Mouse (Mus musculus): ENCODE data around the gene Hs2st1. TPM values are rescaled to one million over a fixed set of nuclear protein-coding genes. Genes with fewer than 3 reads are reported as not detected.

Gene Hs2st1
- total RNA-seq, 2 experiments from 2014 or later, result 20.8 to 23.2 TPM

DNA sequence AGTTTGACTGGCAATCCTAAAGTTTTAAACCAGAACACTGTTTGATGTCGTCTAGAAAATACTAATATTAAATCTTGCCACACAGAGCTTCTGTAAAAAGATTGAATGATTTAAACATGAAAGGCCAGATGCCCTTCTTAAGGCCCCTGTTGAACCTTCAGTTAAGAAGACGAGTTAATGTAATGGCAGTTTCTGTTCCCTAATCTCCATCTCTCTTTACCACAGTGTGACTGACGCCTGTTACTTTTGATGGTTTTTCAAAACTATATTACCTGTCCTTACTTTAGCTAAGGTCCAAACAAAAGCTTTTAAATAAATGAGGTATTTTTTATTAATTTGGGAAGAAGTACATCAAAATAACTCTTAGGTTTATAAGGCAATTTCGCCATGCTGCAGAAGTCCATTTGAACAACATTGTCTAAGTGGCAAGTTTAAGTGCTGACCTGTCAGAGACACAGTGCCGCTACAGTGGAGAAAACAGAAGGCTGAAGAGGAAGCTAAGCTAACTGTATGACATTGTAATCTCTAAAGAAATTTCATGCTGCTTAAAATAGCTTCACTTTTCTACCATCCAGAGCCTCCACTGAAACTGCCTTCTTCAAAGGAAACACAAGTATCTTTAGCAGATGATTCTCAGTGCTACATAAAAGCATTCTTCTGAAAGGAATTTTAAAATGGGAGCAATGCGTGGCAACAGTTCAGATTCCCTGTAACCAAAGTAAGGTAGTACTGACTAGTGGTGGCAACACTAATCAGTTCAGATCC is 15.0 kb upstream of the Hs2st1 start:
- no peak for DNase-seq

DNA sequence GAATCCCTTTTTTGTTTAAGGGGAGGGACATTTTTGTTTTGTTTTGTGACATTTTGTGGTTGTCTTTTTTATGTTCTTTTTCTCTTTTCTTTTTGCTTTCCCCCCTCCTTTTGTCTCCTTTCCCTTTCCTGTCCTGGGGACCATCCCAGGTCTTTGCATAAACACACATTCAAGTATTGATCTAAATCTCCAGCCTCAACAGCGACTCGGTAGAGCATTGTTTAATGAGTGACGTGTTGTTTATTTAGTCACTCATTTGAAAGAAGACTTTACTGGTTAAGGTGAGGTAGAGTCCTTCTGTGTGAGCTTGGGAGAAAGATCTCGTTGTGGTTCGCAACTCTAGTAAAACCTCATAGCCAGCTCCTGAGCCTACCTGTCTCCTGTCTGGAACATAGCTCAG is 13.8 kb upstream of the Hs2st1 start:
- DNase-seq, result no peak

DNA sequence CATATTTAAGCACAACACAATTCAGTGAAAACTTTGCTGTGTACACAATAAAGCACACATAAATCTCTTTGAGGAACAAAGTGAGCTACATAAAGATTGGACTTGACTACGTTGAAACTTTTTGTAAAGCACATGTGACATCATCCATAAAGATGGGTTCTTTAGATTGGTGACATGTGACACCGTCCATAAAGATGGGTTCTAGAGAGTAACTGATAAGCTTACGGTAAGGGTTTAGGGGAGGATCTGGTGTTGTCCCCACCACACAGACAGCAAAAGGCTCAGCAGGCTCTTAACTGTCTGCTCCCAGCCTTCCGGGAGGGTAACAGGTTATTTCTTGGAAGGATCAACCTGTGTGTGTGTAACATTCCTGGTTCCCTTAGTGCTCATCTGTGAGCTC is 12.3 kb upstream of the Hs2st1 start:
- DNase-seq, result no peak

GRCm38 (mm10) chr3:144581842-144582241 is 11.9 kb upstream of the Hs2st1 start:
- no peak for DNase-seq

DNA sequence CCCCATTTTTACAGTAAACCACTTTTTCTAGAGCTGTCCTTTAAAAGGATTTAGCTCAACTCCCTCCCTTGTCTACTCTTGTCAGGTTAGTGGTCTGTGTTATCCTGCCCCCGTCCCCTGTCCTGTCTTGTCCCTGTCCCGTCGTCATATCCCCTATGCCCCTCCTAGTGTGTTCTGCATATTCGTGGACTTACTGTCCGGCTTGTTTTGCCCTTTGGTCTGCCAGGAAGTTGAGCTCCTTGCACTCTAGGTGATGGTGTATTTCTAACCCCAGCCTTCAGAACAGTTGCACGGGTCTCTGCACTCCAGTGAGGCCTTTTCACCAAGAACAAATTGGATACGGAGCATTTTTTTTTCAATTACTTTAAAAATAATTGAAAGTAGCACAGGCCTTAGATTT is 10.3 kb upstream of the Hs2st1 start:
- DNase-seq, result no peak

DNA sequence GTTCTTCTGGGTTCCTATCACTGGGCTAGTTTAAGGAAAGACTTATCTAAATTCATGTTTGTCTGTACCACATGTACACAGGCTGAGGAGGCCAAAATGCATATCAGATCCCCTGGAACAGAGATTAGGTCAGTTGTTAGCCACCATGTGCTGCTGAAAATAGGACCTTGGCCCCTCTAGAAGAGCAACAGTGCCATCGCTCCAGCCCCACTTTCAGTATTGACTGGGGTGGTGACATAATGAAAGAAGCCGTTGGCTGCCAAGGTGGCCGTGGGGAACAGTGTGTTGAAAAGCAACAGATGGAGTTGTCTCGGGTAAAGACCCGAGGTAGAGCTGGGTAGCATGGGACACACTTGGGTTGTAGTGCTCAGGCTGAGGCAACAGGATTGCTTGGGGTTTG is 9.8 kb upstream of the Hs2st1 start:
- no peak for DNase-seq

- no peak for DNase-seq
Observed at GRCm38 (mm10) chr3:144578921-144579320, 8.9 kb upstream of the Hs2st1 start.

DNA sequence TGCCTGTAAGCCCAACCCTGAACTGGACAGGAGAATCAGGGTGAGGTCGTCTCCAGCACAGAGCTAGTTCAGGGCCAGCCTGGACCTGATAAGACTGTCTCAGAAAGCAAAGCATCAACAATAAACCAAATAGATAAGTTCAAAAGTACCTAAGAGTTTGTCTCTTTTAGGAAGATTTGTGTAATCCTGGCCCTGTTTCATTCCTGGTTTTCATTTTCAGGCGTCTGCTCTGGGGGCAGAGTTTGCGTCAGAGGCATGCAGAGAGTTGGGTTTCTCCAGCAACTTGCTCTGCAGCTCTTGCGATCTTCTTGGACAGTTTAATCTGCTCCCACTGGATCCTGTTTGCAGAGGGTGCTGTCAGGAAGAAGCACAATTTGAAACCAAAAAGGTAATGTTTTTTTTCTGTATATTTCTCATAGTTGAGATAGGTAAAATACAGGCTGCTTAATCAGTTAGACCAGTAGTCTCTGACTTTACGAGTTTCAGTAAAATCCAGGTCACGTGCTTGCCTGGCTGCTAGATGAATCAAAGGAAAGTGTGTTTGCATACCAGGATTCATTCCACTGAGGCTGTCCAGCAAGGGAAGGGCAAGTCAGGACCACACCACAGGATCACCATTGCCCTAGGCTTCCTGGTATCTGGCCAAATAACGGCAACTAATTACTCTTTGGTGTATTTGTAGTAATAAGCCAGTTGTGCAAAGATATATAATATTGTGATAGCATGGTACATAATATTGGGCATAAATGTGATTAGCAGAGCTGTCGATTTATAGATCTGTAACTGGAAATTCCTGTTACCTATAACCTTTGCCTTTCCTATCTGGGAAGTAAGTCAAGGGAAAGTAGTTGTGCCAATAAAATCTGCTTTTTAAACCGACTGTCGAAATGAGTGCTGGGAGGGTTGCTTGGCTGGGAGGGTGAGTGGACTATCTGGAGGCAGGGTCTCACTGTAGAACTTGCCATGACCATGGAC is 7.7 kb upstream of the Hs2st1 start:
- no peak for DNase-seq

GRCm38 (mm10) chr3:144574256-144574655 is 4.3 kb upstream of the Hs2st1 start:
- no peak for DNase-seq

DNA sequence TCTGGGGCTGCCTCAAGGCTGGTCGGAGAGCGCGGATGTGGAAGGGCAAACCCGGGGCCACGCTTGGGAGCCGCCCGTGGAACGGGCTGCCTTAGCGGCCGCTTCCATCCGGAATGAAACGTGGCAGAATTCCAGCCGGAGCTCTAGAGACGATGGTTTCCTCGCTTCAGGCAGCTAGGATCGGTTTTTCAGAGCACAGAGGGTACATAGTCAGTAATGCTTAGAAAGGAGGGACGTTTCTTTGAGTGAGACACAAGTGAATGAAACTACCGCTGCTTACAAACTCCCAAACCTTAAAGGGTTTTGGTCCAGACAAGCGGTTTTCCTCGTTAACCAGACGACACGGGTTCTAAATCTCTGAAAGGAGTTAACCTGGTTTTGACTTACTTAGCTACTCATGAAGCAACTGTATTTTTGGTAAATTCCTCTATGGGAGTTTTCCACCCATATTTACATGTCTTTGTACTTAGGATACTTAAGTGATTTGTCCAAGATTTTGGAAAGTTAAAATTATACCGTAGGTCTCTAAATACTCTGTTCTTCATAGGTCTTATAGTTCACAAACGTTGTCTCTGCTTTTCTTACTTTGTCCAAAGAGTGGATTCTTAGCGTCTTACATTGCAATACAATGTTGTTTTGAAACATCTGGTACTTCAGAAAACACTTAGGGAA is 971 bp upstream of the Hs2st1 start:
- DNase-seq, result no peak

- DNase-seq, result peak; percentile 52
Observed at GRCm38 (mm10) chr3:144569401-144569971, 495 bp downstream of the Hs2st1 start.

DNA sequence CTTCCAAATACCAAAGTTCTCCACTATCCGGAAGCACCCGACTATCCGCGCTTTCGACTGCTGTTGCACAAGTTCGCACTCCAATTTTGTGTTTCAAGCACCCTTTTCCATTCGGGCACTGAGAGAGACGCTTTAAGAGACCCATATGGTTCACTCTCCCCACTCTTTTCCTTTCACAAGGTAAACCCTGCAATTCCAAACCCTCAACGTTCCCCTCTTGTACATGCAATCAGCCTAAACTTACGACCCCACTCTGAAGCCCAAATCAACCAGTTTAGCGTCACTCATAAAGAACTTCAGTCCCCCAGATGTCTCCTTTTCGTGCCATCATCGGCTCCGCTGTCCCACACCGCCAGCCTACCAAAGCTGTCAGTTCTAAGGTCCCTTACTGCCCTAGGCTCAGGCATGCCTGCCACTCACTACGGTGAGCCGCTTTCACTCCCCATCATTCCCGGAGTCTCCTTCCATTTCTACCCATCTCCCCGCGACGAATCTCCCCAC is 1.1 kb downstream of the Hs2st1 start:
- peak; percentile 18 for DNase-seq

DNA sequence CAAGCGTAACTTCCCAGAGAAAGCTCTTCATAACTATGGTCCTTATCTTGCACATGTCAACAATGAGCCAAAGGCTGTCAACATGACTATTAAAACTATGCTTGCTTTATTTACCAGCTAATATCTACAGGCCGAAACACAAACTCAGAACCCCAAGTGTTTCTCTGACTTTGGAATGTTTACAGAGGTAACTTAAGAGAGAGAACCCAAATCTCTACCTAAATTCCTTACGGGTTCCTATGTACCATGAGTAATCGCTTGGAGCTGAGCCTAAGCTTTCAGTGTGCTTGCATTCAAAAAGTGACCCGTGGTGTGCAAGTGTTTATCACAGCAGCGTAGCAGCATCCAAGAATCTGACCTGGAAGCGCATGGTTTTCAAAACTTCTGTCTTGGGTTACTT is 4.8 kb downstream of the Hs2st1 start:
- no peak for DNase-seq

GRCm38 (mm10) chr3:144563916-144564315 is 6.1 kb downstream of the Hs2st1 start:
- DNase-seq, result no peak

DNA sequence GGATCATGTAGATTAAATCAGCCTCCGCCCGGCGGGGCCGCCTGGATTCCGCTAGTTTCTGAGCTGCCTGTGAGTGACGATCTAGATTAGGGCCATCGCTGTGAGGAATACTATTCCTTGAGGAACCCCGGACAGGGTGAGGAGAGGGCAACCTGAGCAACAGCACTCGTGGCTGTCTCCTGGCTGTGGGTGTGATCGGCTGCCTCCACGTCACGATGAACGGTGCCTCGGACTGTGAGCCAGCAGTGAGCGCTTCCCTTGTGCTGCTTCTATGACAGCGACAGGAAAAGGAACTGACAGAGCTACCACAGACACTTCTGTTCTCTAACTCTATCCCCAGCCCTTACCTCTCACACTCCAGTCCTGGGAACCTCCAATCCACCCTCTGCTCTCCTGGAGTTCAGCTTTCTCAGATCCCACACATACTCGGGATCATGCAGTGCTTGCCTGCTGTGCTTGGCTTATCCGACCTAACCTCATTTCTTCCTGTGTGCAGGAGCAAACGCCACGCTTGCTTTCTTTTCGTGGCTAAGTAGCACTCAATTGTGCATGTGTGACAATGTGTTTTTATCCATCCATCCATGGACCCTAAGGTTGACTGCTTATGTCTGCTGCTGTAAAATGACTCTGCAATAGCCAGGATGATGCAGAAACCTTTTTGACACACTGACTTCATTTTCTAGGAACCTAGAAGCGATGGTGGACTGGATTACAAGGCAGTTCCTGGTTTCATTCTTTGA is 8.3 kb downstream of the Hs2st1 start:
- peak; percentile 22 for DNase-seq

GRCm38 (mm10) chr3:144558274-144558673 is 11.7 kb downstream of the Hs2st1 start:
- no peak for DNase-seq

DNA sequence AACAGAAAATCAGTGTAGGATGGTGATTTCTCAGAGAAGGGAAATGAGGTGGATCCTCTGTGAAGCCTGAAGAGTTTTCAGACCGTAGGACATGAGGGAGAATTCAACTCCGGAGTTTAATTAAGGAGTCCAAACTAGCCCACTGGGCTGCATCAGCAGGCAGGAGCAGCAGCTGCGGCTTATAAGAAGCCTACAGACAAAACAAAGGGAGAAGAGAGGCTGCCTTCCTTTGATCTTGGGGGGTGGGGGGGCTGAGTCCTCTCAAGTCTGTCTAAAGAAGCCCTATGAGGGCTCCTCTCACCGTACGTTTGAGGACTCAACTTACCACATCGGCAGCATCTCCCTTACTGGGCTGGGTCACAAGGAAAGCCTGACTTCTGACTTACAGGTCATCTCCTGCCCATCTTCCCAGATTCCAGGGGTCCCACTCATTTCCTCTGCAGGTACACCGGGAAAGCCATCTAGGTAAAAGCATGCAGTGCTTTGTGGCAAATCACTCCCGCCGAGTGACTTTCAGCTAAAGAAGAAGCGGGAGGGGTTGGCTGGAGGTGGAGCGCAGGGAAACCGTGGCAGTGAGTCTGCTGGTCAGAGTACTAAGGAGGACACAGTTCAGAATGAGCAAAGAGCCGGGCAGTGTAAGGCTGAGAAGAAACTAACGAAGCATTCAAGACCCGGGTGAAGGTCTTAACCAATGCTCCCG is 13.2 kb downstream of the Hs2st1 start:
- no peak for DNase-seq

- no peak for DNase-seq
Observed at GRCm38 (mm10) chr3:144555144-144555543, 14.8 kb downstream of the Hs2st1 start.

DNA sequence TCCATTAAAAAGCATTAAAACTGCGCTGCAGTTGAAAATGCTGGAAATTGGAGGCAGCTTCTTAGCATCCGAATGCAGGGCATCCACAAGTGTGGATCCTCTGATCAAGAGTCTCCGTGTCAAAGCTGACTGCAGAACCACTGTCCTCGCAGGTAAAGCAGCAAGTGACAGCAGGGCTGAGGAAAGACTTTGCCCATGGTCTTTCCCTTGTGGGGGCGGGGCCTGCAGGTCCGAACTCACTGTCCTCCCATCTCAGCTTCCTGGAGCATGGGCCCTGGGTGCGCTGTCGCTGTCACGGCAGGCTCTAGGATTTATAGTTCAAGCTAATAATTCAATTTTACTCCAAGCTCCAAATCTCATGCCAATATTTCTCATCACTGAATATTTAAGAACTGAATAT is 15.5 kb downstream of the Hs2st1 start:
- DNase-seq, result no peak

DNA sequence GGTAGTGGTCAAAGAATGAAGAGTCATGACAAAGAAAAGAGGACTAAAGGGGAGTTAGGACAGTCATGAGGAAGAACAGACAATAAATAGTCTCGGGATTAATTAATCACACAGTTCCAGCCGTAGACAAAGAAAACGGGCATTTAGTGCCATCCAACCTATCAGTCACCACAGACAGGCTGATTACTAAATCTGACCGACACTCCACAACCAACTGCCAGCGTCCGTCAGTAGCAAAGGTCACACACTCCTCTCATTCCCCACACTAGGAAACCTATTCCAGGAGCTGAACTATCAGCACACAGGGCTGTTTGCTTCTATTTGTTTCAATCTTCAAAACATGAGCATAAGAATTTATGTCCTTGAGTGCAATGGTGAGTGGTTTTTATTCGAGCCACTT is 16.0 kb downstream of the Hs2st1 start:
- no peak for DNase-seq

DNA sequence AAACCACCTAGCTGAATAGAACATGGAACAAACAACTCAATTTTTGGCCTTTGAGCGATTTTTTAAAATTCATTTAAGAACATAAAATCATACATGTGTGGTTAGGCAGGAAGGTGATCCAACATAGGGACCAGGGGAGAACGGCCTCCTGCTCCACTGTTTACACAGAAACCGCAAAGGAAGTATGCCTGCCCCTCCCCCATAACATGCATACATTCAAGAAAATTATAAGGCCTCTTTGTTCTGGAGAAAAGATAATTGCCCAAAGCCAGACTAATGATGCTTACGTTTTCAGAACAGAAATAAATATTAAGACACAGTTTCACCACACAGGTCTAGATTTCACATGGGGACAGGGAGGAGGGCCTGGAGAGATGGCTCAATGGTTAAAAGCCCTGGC is 18.6 kb downstream of the Hs2st1 start:
- DNase-seq, result no peak

Measured in heart, postnatal 4 days (tissue).